Mouse (Mus musculus): ENCODE data around the gene Il17f.

DNA sequence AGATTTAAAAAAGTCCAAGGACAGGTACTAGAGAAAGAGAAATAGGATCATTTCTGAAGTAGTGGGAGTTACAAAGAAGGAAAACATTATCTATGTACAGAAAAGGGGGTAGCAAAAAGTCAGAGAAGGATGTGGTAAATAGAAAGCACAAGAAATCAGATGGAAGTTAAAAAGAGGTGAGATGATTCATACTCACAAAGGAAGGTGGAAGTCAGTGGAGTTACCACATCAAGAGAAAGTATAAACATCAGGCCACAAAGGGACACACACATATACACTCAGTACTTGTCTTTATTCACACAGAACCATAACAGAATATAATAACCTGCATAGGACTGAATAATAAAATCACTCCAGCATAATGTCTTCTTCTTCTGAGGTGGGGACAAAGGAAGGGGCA lies 34.6 kb upstream of the Il17f start:
- TF ChIP-seq TAL1 (IDR thresholded peaks at IDR 0.05; ENCODE audit: low read length) (no peak), GATA1 (IDR thresholded peaks at IDR 0.05; ENCODE audit: low read length) (no peak)
